Mouse (Mus musculus): ENCODE measurements around the gene Ddx47. TPM values are rescaled to one million over a fixed set of nuclear protein-coding genes. Genes with fewer than 3 reads are reported as not detected.

The Ddx47 gene
- polyA plus RNA-seq, 1 experiment: 66.6 TPM

- Histone ChIP-seq H3K4me1 (ENCODE audit: control insufficient read depth, insufficient read depth, low read length) (no peaks in the 10 kb centered on the region), H3K27ac (ENCODE audit: insufficient read depth, low read length) (peak within 1 kb of the TSS; percentile 18; the same call in 1 of the 2 replicates), H3K4me3 (ENCODE audit: insufficient read depth, low read length) (peak within 1 kb of the TSS; percentile 11)
- 0 out of 2 replicates have a peak, but pooled peaks have one; percentile 27 for TF ChIP-seq POLR2A (IDR thresholded peaks at IDR 0.05; ENCODE audit: extremely low read depth, insufficient read depth, low read length)
- TF ChIP-seq CTCF (IDR thresholded peaks at IDR 0.05; ENCODE audit: extremely low read depth, insufficient read depth, low read length): no peak
Observed at GRCm38 (mm10) chr6:134981231-134982062, 30.0 kb upstream of the Ddx47 start, which contains the start of gene Apold1. Apold1 (plus strand) TSS chr6:134981718.

- H3K4me1 ChIP-seq (ENCODE audit: control insufficient read depth, insufficient read depth, low read length): no peaks in the 10 kb centered on the region
- TF ChIP-seq POLR2A (IDR thresholded peaks at IDR 0.05; ENCODE audit: extremely low read depth, insufficient read depth, low read length) (peak; percentile 69), CTCF (IDR thresholded peaks at IDR 0.05; ENCODE audit: extremely low read depth, insufficient read depth, low read length) (0 out of 2 replicates have a peak, but pooled peaks have one; percentile 30)
- peak overlapping the region; percentile 89 for H3K27ac ChIP-seq (ENCODE audit: insufficient read depth, low read length)
Observed at GRCm38 (mm10) chr6:134983529-134984370, 27.7 kb upstream of the Ddx47 start.

GRCm38 (mm10) chr6:134984748-134985147 lies 26.7 kb upstream of the Ddx47 start:
- TF ChIP-seq CTCF (IDR thresholded peaks at IDR 0.05; ENCODE audit: extremely low read depth, insufficient read depth, low read length) (0 out of 2 replicates have a peak, but pooled peaks have one; percentile 31), POLR2A (IDR thresholded peaks at IDR 0.05; ENCODE audit: extremely low read depth, insufficient read depth, low read length) (no peak)
- Histone ChIP-seq H3K27ac (ENCODE audit: insufficient read depth, low read length) (no peak overlapping the region), H3K4me3 (ENCODE audit: insufficient read depth, low read length) (no peak overlapping the region)

More at GRCm38 (mm10) chr6:134983529-134984370, 27.7 kb upstream of the Ddx47 start:
- peak overlapping the region; percentile 63 for H3K4me3 ChIP-seq (ENCODE audit: insufficient read depth, low read length)

GRCm38 (mm10) chr6:134988377-134988776 lies 23.0 kb upstream of the Ddx47 start:
- no peak for TF ChIP-seq POLR2A (IDR thresholded peaks at IDR 0.05; ENCODE audit: extremely low read depth, insufficient read depth, low read length)
- no peak for TF ChIP-seq CTCF (IDR thresholded peaks at IDR 0.05; ENCODE audit: extremely low read depth, insufficient read depth, low read length)
- Histone ChIP-seq H3K4me3 (ENCODE audit: insufficient read depth, low read length) (no peak overlapping the region), H3K27ac (ENCODE audit: insufficient read depth, low read length) (no peak overlapping the region), H3K4me1 (ENCODE audit: control insufficient read depth, insufficient read depth, low read length) (no peaks in the 10 kb centered on the region)

More at GRCm38 (mm10) chr6:134984748-134985147, 26.7 kb upstream of the Ddx47 start:
- no peaks in the 10 kb centered on the region for H3K4me1 ChIP-seq (ENCODE audit: control insufficient read depth, insufficient read depth, low read length)

- Histone ChIP-seq H3K4me3 (ENCODE audit: insufficient read depth, low read length) (no peak overlapping the region), H3K4me1 (ENCODE audit: control insufficient read depth, insufficient read depth, low read length) (peaks cover 9% of the 10 kb centered on the region; the same call in 1 of the 2 replicates), H3K27ac (ENCODE audit: insufficient read depth, low read length) (no peak overlapping the region)
- TF ChIP-seq POLR2A (IDR thresholded peaks at IDR 0.05; ENCODE audit: extremely low read depth, insufficient read depth, low read length): no peak
- no peak for TF ChIP-seq CTCF (IDR thresholded peaks at IDR 0.05; ENCODE audit: extremely low read depth, insufficient read depth, low read length)
Observed at GRCm38 (mm10) chr6:134990674-134991073, 20.7 kb upstream of the Ddx47 start.

- H3K4me1 ChIP-seq (ENCODE audit: control insufficient read depth, insufficient read depth, low read length): peaks cover 9% of the 10 kb centered on the region; the same call in 1 of the 2 replicates
- H3K27ac ChIP-seq (ENCODE audit: insufficient read depth, low read length): peak overlapping the region; percentile 71
- TF ChIP-seq CTCF (IDR thresholded peaks at IDR 0.05; ENCODE audit: extremely low read depth, insufficient read depth, low read length) (no peak), POLR2A (IDR thresholded peaks at IDR 0.05; ENCODE audit: extremely low read depth, insufficient read depth, low read length) (no peak)
- no peak overlapping the region for H3K4me3 ChIP-seq (ENCODE audit: insufficient read depth, low read length)
Observed at GRCm38 (mm10) chr6:134994031-134994651, 17.3 kb upstream of the Ddx47 start.

GRCm38 (mm10) chr6:134994985-134995384 lies 16.4 kb upstream of the Ddx47 start:
- H3K4me1 ChIP-seq (ENCODE audit: control insufficient read depth, insufficient read depth, low read length): peaks cover 9% of the 10 kb centered on the region; the same call in 1 of the 2 replicates
- TF ChIP-seq CTCF (IDR thresholded peaks at IDR 0.05; ENCODE audit: extremely low read depth, insufficient read depth, low read length) (no peak), POLR2A (IDR thresholded peaks at IDR 0.05; ENCODE audit: extremely low read depth, insufficient read depth, low read length) (no peak)
- H3K4me3 ChIP-seq (ENCODE audit: insufficient read depth, low read length): no peak overlapping the region
- 0 out of 2 replicates have a peak overlapping the region, but pooled peaks have one; percentile 71 for H3K27ac ChIP-seq (ENCODE audit: insufficient read depth, low read length)

- Histone ChIP-seq H3K27ac (ENCODE audit: insufficient read depth, low read length) (no peak overlapping the region), H3K4me1 (ENCODE audit: control insufficient read depth, insufficient read depth, low read length) (peaks cover 9% of the 10 kb centered on the region; the same call in 1 of the 2 replicates), H3K4me3 (ENCODE audit: insufficient read depth, low read length) (no peak overlapping the region)
- TF ChIP-seq CTCF (IDR thresholded peaks at IDR 0.05; ENCODE audit: extremely low read depth, insufficient read depth, low read length) (no peak), POLR2A (IDR thresholded peaks at IDR 0.05; ENCODE audit: extremely low read depth, insufficient read depth, low read length) (no peak)
Observed at GRCm38 (mm10) chr6:134996918-134997317, 14.5 kb upstream of the Ddx47 start.

- TF ChIP-seq CTCF (IDR thresholded peaks at IDR 0.05; ENCODE audit: extremely low read depth, insufficient read depth, low read length) (no peak), POLR2A (IDR thresholded peaks at IDR 0.05; ENCODE audit: extremely low read depth, insufficient read depth, low read length) (no peak)
- Histone ChIP-seq H3K4me1 (ENCODE audit: control insufficient read depth, insufficient read depth, low read length) (peaks cover 9% of the 10 kb centered on the region; the same call in 1 of the 2 replicates), H3K27ac (ENCODE audit: insufficient read depth, low read length) (no peak overlapping the region), H3K4me3 (ENCODE audit: insufficient read depth, low read length) (no peak overlapping the region)
Observed at GRCm38 (mm10) chr6:134998076-134998475, 13.3 kb upstream of the Ddx47 start.
